Mouse (Mus musculus): ENCODE data around the gene Olfr1186. TPM values are rescaled to one million over a fixed set of nuclear protein-coding genes. Genes with fewer than 3 reads are reported as not detected.
A peak's percentile ranks its signal among the peaks of the same experiment; 100 is the strongest.
"Not testable (repeated sequence)": the region's sequence is repeated elsewhere in the genome, so short reads cannot be mapped to it uniquely, and the experiment has no call there.

Gene Olfr1186
- polyA plus RNA-seq (2015; fragmentation: Nextera tagmentation; extraction: Ambion mirVana) = not detected in 2 replicates

DNA sequence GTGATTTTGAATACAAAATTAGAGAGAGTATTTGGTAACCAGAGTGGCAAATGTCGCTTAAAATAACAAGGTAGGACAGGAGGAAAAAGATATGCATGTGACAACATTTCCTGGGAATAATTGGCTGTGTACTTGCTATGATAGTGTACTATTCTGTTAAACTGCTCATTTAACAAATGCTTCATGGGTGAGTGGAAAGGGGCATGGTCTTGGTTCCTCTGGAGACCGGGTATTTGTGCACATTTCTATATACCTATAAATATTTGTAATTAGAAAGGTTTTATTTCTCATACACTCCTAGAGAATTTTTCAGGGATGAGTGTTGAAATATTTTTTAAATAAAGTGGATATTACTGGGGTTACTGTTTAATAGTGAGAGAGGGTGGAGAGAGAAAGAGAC, at the start of gene Olfr1186:
TSS of gene Olfr1186 (plus strand) at position 301 of the 400 bp plus-strand sequence.
- H3K9ac ChIP-seq (ENCODE audit: low read depth, low read length) = no peak within 1 kb of the TSS
- H3K27ac ChIP-seq (ENCODE audit: low read depth, low read length) = no peak within 1 kb of the TSS
- no peaks in the 10 kb centered on the region for H3K9me3 ChIP-seq (ENCODE audit: control insufficient read depth)
- H3K36me3 ChIP-seq (ENCODE audit: control insufficient read depth, insufficient read depth) = no peaks in the 10 kb centered on the region
- no peaks in the 10 kb centered on the region for H3K4me1 ChIP-seq (replicated peaks; ENCODE audit: control insufficient read depth, insufficient read depth, low read length)
- no peak within 1 kb of the TSS for H3K4me3 ChIP-seq (ENCODE audit: low read depth, low read length)
- WGBS = 80% methylated on average over 2 of the region's 2 CpGs
- no peaks in the 10 kb centered on the region for H3K27me3 ChIP-seq (replicated peaks; ENCODE audit: control insufficient read depth, insufficient read depth, low read length)
- TF ChIP-seq CTCF (IDR thresholded peaks at IDR 0.05; ENCODE audit: low read depth) = no peak
- no peak within 1 kb of the TSS for H3K4me2 ChIP-seq (replicated peaks; ENCODE audit: low read depth)
- no peak for ATAC-seq

DNA sequence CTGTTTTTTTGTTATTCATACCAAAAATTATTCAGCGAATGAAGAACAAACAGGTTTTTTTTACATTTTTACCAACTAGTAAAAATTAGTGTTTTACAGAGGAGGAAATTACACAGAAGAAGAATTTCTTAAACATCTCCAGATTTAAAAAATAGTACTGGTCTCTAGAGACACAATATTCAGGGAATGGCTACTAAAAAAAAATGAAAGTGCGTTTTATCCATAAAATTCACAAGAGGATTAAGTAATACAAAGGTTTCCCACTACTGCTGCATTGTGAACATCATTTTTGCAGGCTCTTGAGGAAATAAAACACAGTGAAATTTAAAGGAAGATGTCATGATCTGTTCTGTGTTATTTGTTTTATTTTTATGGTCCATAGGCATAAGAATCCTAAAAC, 35.1 kb upstream of the Olfr1186 start, which contains the start of gene Olfr1184:
TSS of gene Olfr1184 (plus strand) at position 301 of the 400 bp plus-strand sequence.
- Histone ChIP-seq H3K36me3 (ENCODE audit: control insufficient read depth, insufficient read depth) (no peaks in the 10 kb centered on the region), H3K4me3 (ENCODE audit: low read depth, low read length) (no peak within 1 kb of the TSS), H3K27ac (ENCODE audit: low read depth, low read length) (no peak within 1 kb of the TSS), H3K9me3 (ENCODE audit: control insufficient read depth) (no peaks in the 10 kb centered on the region), H3K9ac (ENCODE audit: low read depth, low read length) (no peak within 1 kb of the TSS), H3K27me3 (replicated peaks; ENCODE audit: control insufficient read depth, insufficient read depth, low read length) (no peaks in the 10 kb centered on the region), H3K4me2 (replicated peaks; ENCODE audit: low read depth) (no peak within 1 kb of the TSS), H3K4me1 (replicated peaks; ENCODE audit: control insufficient read depth, insufficient read depth, low read length) (no peaks in the 10 kb centered on the region)
- TF ChIP-seq CTCF (IDR thresholded peaks at IDR 0.05; ENCODE audit: low read depth) = no peak
- ATAC-seq = no peak
- WGBS = 82% methylated on average over 2 of the region's 2 CpGs

DNA sequence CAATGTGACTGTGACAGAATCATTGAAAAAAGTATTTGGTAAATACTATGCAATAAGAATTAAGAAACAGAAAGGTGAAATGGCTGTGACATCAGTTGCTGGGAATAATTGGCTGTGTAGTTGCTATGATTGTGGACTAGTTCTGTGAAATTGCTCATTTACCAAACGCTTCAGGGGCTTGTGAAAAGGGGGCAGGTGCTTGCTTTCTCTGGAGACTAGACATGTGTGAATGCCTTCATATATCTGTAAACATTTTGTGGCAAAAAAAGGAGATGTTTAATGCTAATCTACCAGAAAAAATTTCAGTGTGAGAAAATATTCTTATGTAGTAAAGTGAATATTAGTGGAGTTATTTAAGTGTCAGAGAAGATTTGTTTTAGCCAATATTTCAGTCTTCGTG, 25.3 kb upstream of the Olfr1186 start, which contains the start of gene Olfr1185-ps1:
TSS of gene Olfr1185-ps1 (plus strand) at position 301 of the 400 bp plus-strand sequence.
- ATAC-seq = no peak
- WGBS = 66% methylated on average over 2 of the region's 2 CpGs
- Histone ChIP-seq H3K4me3 (ENCODE audit: low read depth, low read length) (no peak within 1 kb of the TSS), H3K4me1 (replicated peaks; ENCODE audit: control insufficient read depth, insufficient read depth, low read length) (no peaks in the 10 kb centered on the region), H3K9ac (ENCODE audit: low read depth, low read length) (no peak within 1 kb of the TSS), H3K27me3 (replicated peaks; ENCODE audit: control insufficient read depth, insufficient read depth, low read length) (no peaks in the 10 kb centered on the region), H3K9me3 (ENCODE audit: control insufficient read depth) (no peaks in the 10 kb centered on the region), H3K27ac (ENCODE audit: low read depth, low read length) (no peak within 1 kb of the TSS), H3K36me3 (ENCODE audit: control insufficient read depth, insufficient read depth) (no peaks in the 10 kb centered on the region), H3K4me2 (replicated peaks; ENCODE audit: low read depth) (no peak within 1 kb of the TSS)
- TF ChIP-seq CTCF (IDR thresholded peaks at IDR 0.05; ENCODE audit: low read depth) = no peak

DNA sequence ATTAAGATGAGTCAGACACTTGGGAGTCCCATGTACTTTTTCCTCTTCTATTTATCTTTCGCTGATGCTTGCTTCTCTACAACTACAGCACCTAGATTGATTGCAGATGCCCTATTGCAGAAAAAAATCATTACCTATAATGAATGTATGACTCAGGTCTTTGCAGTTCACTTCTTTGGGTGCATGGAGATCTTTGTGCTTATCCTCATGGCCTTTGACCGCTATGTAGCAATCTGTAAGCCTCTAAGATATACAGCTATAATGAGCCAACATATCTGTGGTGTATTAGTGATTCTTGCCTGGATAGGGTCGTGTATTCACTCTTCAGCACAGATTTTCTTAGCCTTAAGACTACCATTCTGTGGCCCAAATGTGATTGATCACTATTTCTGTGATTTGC, 7.4 kb downstream of the Olfr1186 start:
- 55% methylated on average over 3 of the region's 3 CpGs for WGBS
- no peak for TF ChIP-seq CTCF (IDR thresholded peaks at IDR 0.05; ENCODE audit: low read depth)
- Histone ChIP-seq H3K36me3 (ENCODE audit: control insufficient read depth, insufficient read depth) (no peaks in the 10 kb centered on the region), H3K4me1 (replicated peaks; ENCODE audit: control insufficient read depth, insufficient read depth, low read length) (no peaks in the 10 kb centered on the region), H3K27ac (ENCODE audit: low read depth, low read length) (no peak overlapping the region), H3K4me2 (replicated peaks; ENCODE audit: low read depth) (no peak overlapping the region), H3K9ac (ENCODE audit: low read depth, low read length) (no peak overlapping the region), H3K27me3 (replicated peaks; ENCODE audit: control insufficient read depth, insufficient read depth, low read length) (no peaks in the 10 kb centered on the region), H3K9me3 (ENCODE audit: control insufficient read depth) (no peaks in the 10 kb centered on the region), H3K4me3 (ENCODE audit: low read depth, low read length) (no peak overlapping the region)
- ATAC-seq = peak; percentile 87

DNA sequence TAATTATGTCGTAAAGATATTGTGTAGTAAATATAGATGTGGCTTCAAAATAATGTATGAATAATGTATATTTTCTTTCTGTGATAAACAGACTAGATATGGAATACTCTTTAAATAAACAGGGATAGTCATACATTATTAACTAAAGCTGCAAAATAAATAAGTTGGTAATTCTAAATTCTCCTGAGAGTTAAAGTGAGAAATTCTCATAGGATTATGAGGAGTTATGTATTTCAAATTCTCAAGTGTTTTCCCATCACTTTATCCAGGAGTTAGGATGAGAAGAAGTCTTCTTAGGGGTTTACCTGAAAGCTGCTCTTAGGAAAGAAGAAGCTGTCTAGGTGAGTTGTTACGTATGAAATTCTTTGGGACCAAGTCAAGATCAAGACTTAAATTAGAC, 38.3 kb downstream of the Olfr1186 start, which contains the start of gene Olfr1188:
TSS of gene Olfr1188 (plus strand) at position 301 of the 400 bp plus-strand sequence.
- Histone ChIP-seq H3K4me1 (replicated peaks; ENCODE audit: control insufficient read depth, insufficient read depth, low read length) (no peaks in the 10 kb centered on the region), H3K27me3 (replicated peaks; ENCODE audit: control insufficient read depth, insufficient read depth, low read length) (no peaks in the 10 kb centered on the region), H3K36me3 (ENCODE audit: control insufficient read depth, insufficient read depth) (no peaks in the 10 kb centered on the region), H3K9me3 (ENCODE audit: control insufficient read depth) (no peaks in the 10 kb centered on the region), H3K9ac (ENCODE audit: low read depth, low read length) (no peak within 1 kb of the TSS), H3K4me2 (replicated peaks; ENCODE audit: low read depth) (no peak within 1 kb of the TSS), H3K4me3 (ENCODE audit: low read depth, low read length) (no peak within 1 kb of the TSS), H3K27ac (ENCODE audit: low read depth, low read length) (no peak within 1 kb of the TSS)
- TF ChIP-seq CTCF (IDR thresholded peaks at IDR 0.05; ENCODE audit: low read depth) = no peak
- 84% methylated on average over 2 of the region's 2 CpGs for whole genome bisulfite sequencing
- ATAC-seq = no peak

DNA sequence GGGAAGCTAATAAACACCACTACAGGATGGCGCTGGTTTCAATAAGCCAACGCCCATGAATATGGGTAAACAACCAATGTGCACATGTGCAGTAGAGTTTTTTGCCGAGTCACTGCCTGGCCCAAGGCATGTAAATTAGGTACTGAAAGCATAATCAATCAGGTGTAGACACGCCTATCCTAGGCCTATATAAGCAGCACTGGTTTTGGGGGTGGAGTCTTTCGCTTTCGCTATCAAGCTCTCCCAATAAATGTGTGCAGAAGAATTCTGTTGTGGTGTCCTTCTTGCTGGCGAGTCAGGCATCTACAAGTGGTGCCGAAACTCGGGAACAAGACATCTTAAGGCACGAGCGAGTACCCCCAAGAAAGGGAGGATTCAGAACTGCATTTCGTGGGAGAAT, 54.3 kb downstream of the Olfr1186 start:
- H3K4me3 ChIP-seq (ENCODE audit: low read depth, low read length); H3K36me3 ChIP-seq (ENCODE audit: control insufficient read depth, insufficient read depth); H3K4me2 ChIP-seq (replicated peaks; ENCODE audit: low read depth); H3K9me3 ChIP-seq (ENCODE audit: control insufficient read depth); H3K4me1 ChIP-seq (replicated peaks; ENCODE audit: control insufficient read depth, insufficient read depth, low read length); ATAC-seq; H3K27me3 ChIP-seq (replicated peaks; ENCODE audit: control insufficient read depth, insufficient read depth, low read length); H3K9ac ChIP-seq (ENCODE audit: low read depth, low read length); H3K27ac ChIP-seq (ENCODE audit: low read depth, low read length): not testable (repeated sequence)
- 90% methylated on average over 12 of the region's 12 CpGs for WGBS

Other genes starting within 250 kb of the Olfr1186 start
- 0.03 TPM in 1 of 2 replicates, not detected in the other for gene Olfr1173, start 238.7 kb upstream of the Olfr1186 start, polyA plus RNA-seq (2015; fragmentation: Nextera tagmentation; extraction: Ambion mirVana)
- gene Olfr1174-ps, start 203.4 kb upstream of the Olfr1186 start, polyA plus RNA-seq (2015; fragmentation: Nextera tagmentation; extraction: Ambion mirVana) = not detected in 2 replicates
- gene Olfr1175-ps, start 191.3 kb upstream of the Olfr1186 start, polyA plus RNA-seq (2015; fragmentation: Nextera tagmentation; extraction: Ambion mirVana) = not detected in 2 replicates
- not detected in 2 replicates for gene Olfr1176, start 181.8 kb upstream of the Olfr1186 start, polyA plus RNA-seq (2015; fragmentation: Nextera tagmentation; extraction: Ambion mirVana)
- not detected in 2 replicates for gene Olfr1177-ps, start 172.1 kb upstream of the Olfr1186 start, polyA plus RNA-seq (2015; fragmentation: Nextera tagmentation; extraction: Ambion mirVana)
- gene Olfr1178, start 131.5 kb upstream of the Olfr1186 start, polyA plus RNA-seq (2015; fragmentation: Nextera tagmentation; extraction: Ambion mirVana) = not detected in 2 replicates
- gene Olfr1179, start 112.1 kb upstream of the Olfr1186 start, polyA plus RNA-seq (2015; fragmentation: Nextera tagmentation; extraction: Ambion mirVana) = not detected in 2 replicates
- not detected in 2 replicates for gene Olfr1180, start 99.4 kb upstream of the Olfr1186 start, polyA plus RNA-seq (2015; fragmentation: Nextera tagmentation; extraction: Ambion mirVana)
- not detected in 2 replicates for gene Olfr1181, start 92.4 kb upstream of the Olfr1186 start, polyA plus RNA-seq (2015; fragmentation: Nextera tagmentation; extraction: Ambion mirVana)
- not detected in 2 replicates for gene Gm13757, start 69.4 kb upstream of the Olfr1186 start, polyA plus RNA-seq (2015; fragmentation: Nextera tagmentation; extraction: Ambion mirVana)
- not detected in 2 replicates for gene Olfr1183, start 63.7 kb upstream of the Olfr1186 start, polyA plus RNA-seq (2015; fragmentation: Nextera tagmentation; extraction: Ambion mirVana)
- gene Olfr1184, start 35.0 kb upstream of the Olfr1186 start, polyA plus RNA-seq (2015; fragmentation: Nextera tagmentation; extraction: Ambion mirVana) = not detected in 2 replicates
- gene Olfr1185-ps1, start 25.2 kb upstream of the Olfr1186 start, polyA plus RNA-seq (2015; fragmentation: Nextera tagmentation; extraction: Ambion mirVana) = not detected in 2 replicates
- gene Olfr1188, start 38.4 kb downstream of the Olfr1186 start, polyA plus RNA-seq (2015; fragmentation: Nextera tagmentation; extraction: Ambion mirVana) = not detected in 2 replicates
- not detected in 2 replicates for gene Olfr1189, start 67.9 kb downstream of the Olfr1186 start, polyA plus RNA-seq (2015; fragmentation: Nextera tagmentation; extraction: Ambion mirVana)
- gene Olfr1191-ps1, start 122.0 kb downstream of the Olfr1186 start, polyA plus RNA-seq (2015; fragmentation: Nextera tagmentation; extraction: Ambion mirVana) = not detected in 2 replicates
- gene Olfr1192-ps1, start 130.0 kb downstream of the Olfr1186 start, polyA plus RNA-seq (2015; fragmentation: Nextera tagmentation; extraction: Ambion mirVana) = not detected in 2 replicates
- not detected in 2 replicates for gene Olfr1193, start 157.1 kb downstream of the Olfr1186 start, polyA plus RNA-seq (2015; fragmentation: Nextera tagmentation; extraction: Ambion mirVana)
- not detected in 2 replicates for gene Olfr1195, start 170.6 kb downstream of the Olfr1186 start, polyA plus RNA-seq (2015; fragmentation: Nextera tagmentation; extraction: Ambion mirVana)
- gene Olfr1196, start 186.0 kb downstream of the Olfr1186 start, polyA plus RNA-seq (2015; fragmentation: Nextera tagmentation; extraction: Ambion mirVana) = not detected in 2 replicates
- gene Olfr1197, start 213.8 kb downstream of the Olfr1186 start, polyA plus RNA-seq (2015; fragmentation: Nextera tagmentation; extraction: Ambion mirVana) = not detected in 2 replicates
- not detected in 2 replicates for gene Olfr1198, start 232.8 kb downstream of the Olfr1186 start, polyA plus RNA-seq (2015; fragmentation: Nextera tagmentation; extraction: Ambion mirVana)
- gene Olfr1199, start 241.9 kb downstream of the Olfr1186 start, polyA plus RNA-seq (2015; fragmentation: Nextera tagmentation; extraction: Ambion mirVana) = not detected in 2 replicates

All from intestine, postnatal 0 days (tissue).